Mouse (Mus musculus): ENCODE measurements around the gene Txlng. TPM values are rescaled to one million over a fixed set of nuclear protein-coding genes. Genes with fewer than 3 reads are reported as not detected.

Gene Txlng
- 10 to 100 TPM; 25.4 to 26.9 TPM for total RNA-seq (2023)

DNA sequence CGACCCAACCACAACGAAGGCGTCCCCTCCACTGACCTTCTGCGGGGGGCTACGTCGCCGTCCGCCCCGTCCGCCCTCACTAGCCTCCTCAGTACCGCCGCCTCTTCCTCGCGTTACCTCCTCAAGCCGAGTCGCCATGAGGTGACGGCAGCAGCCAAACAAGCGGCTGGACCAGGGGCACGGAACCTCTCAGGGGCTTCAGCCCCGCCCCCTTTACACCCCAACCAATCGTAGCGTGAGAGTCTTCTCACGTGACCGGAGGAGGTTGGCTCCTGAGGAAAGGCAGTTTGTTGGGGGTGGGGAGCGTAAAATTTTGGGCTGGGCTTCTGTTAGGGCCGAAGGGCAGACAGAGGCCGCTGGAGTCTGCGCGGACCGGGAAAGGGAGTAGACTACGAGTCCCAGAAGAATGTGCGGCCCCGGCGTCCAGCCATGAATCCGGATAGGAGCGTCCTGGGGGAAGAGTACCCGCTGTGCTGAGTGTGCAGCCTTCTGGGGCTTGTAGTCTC is at the start of gene Txlng:
Gene Txlng, minus strand, starts transcription at position 252 of the 506 bp plus-strand sequence.

DNA sequence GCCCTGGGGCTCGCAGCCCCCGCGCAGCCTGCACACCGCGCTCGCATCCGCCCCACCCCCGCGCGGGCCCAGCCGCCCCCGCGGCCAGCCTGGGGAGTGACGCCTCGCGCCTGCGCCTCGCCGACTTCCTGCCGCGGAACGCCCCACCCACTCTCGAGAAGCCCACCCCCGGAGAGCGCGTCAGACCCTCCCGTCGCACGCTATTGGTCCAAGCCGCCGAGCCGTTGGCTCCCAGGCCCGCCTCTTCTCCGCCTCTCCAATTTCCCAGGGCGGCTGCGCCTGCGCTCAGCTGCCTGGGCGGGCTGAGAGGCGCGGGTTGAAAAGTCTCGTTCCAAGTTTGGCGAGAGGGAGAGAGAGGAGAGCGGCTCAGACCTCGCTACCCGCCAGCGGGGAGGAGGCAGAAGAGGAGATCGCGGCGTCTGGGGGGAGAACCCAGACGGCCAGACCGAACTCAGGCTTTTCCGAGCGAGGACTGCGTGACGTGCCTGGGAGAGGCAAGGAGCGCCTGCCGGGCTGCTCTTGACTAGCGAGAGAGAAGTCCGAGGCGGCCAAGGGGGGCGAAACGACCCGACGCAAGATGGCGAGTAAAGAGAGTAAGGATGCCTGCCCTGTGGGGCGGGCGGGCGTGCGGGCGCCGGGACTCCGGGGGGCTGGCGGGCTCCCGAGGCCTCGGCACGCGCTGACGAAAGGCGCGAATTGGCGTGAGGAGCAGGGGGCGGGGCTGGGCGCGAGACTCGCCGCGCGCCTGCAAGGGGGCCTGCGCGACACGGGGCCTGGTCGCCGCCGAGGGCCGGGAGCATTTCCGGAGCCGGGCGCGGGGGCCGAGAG is 68.9 kb downstream of the Txlng start, which contains the start of gene Rbbp7:
Gene Rbbp7, plus strand, starts transcription at position 288 of the 828 bp plus-strand sequence.

Other genes with a start within 250 kb of the Txlng start
- under 1 TPM in 1 of 2 experiments, not detected in 1; 0.39 TPM for gene Reps2, start 185.8 kb downstream of the Txlng start, total RNA-seq (2023)
- gene Rbbp7, start 69.1 kb downstream of the Txlng start, total RNA-seq (2023), result 100 to 1,000 TPM in 1 of 2 experiments, 10 to 100 TPM in 1; 97.8 to 105 TPM
- 10 to 100 TPM; 28.1 to 28.6 TPM for gene Syap1, start 59.0 kb upstream of the Txlng start, total RNA-seq (2023)
- 100 to 1,000 TPM; 116 to 162 TPM for gene Ctps2, start 71.8 kb upstream of the Txlng start, total RNA-seq (2023)
- not detected for gene S100g, start 135.1 kb upstream of the Txlng start, total RNA-seq (2023)